Mouse (Mus musculus) limb, embryonic 14.5 days (tissue): Measurements from ENCODE around the gene Robo1. TPM values are rescaled to one million over a fixed set of nuclear protein-coding genes. Genes with fewer than 3 reads are reported as not detected.

Source experiments
- ATAC-seq: fragments of 200-750 bp; cut with Nextera tagmentation; 2 replicates; pipeline ENCODE4 v1.8.0; 2017; ENCODE audit warnings: low read depth, moderate number of reproducible peaks, moderate TSS enrichment; ENCODE audit not compliant: low FRiP score
- DNase-seq: peaks from one replicate; pipeline ENCODE4 v3.0.0-alpha.2; 2015; ENCODE audit warnings: low spot score
- H3K27ac ChIP-seq: fragments of 300-500 bp; sonication (generic); replicated peaks from 2 replicates; pipeline ENCODE4 v1.5.1; 2014; ENCODE audit warnings: low read depth, mild to moderate bottlenecking, low read length, moderate library complexity, mixed read lengths
- H3K27me3 ChIP-seq: fragments of 300-500 bp; sonication (generic); 2 replicates; pipeline ENCODE4 v1.6.1; 2014; ENCODE audit warnings: low read length, mixed read lengths; ENCODE audit not compliant: control insufficient read depth, insufficient read depth
- H3K36me3 ChIP-seq: fragments of 300-500 bp; sonication (generic); 2 replicates; pipeline ENCODE4 v1.6.1; 2014; ENCODE audit warnings: mild to moderate bottlenecking, low read length, moderate library complexity, mixed read lengths; ENCODE audit not compliant: control insufficient read depth, insufficient read depth
- H3K4me1 ChIP-seq: fragments of 300-500 bp; sonication (generic); 2 replicates; pipeline ENCODE4 v1.6.1; 2014; ENCODE audit warnings: antibody characterized with exemption, low read length, mixed read lengths; ENCODE audit not compliant: control insufficient read depth, insufficient read depth
- H3K4me2 ChIP-seq: fragments of 300-500 bp; sonication (generic); replicated peaks from 2 replicates; pipeline ENCODE4 v1.6.1; 2014; ENCODE audit warnings: low read depth, mild to moderate bottlenecking, low read length, moderate library complexity; ENCODE audit not compliant: severe bottlenecking
- H3K4me3 ChIP-seq: fragments of 300-500 bp; sonication (generic); replicated peaks from 2 replicates; pipeline ENCODE4 v1.5.1; 2014; ENCODE audit warnings: low read length
- H3K9ac ChIP-seq: fragments of 300-500 bp; sonication (generic); 2 replicates; pipeline ENCODE4 v1.6.1; 2014; ENCODE audit warnings: mild to moderate bottlenecking, low read depth, low read length, moderate library complexity; ENCODE audit not compliant: severe bottlenecking
- H3K9me3 ChIP-seq: fragments of 300-500 bp; sonication (generic); 2 replicates; pipeline ENCODE4 v1.6.1; 2016; ENCODE audit warnings: low read length; ENCODE audit not compliant: control insufficient read depth
- POLR2A ChIP-seq: fragments of 200-500 bp; IDR thresholded peaks from 2 replicates; pipeline ENCODE4 v1.8.0; 2012; ENCODE audit warnings: inconsistent platforms, mild to moderate bottlenecking, moderate library complexity, borderline replicate concordance; ENCODE audit not compliant: insufficient read depth, insufficient read length; ENCODE audit errors: extremely low read depth
- WGBS: fragments of 180-500 bp; shearing (Covaris S2); extraction: QIAGEN DNeasy Blood & Tissue Kit; methylation state at CpG from one replicate; pipeline ENCODE4 v1.1.7; 2014; 5-methylcytosine and 5-hydroxymethylcytosine counted together
- polyA plus RNA-seq, 2 experiments: library from polyadenylated mRNA; depleted of rRNA in 1 of 2; stranded (reverse) in 1 of 2; unstranded in 1 of 2; fragments of >200 nt; fragmentation: Nextera tagmentation in 1 of 2; extraction: Ambion mirVana in 1 of 2; gene quantifications; 2 replicates each; pipeline versions ENCODE4 v1.2.1 to v1.2.3; 2012 to 2014

Gene Robo1
- polyA plus RNA-seq, 2 experiments, result 41.2 to 44.9 TPM

- H3K4me1 ChIP-seq, result peaks cover 11% of the 10 kb centered on the region
- 47% methylated on average over 7 of the region's 7 CpGs for WGBS
- no peak for DNase-seq
- no peak for ATAC-seq
- H3K9ac ChIP-seq, result no peak overlapping the region
- H3K4me2 ChIP-seq, result no peak overlapping the region
- H3K27me3 ChIP-seq, result no peaks in the 10 kb centered on the region
- no peak overlapping the region for H3K27ac ChIP-seq
- no peak for TF ChIP-seq POLR2A
- H3K9me3 ChIP-seq, result no peaks in the 10 kb centered on the region
- H3K36me3 ChIP-seq, result no peaks in the 10 kb centered on the region
- H3K4me3 ChIP-seq, result no peak overlapping the region
These were observed 464.9 kb downstream of the Robo1 start for GRCm38 (mm10) chr16:72773034-72773433.

- no peak for TF ChIP-seq POLR2A
- Histone ChIP-seq H3K4me1 (no peaks in the 10 kb centered on the region; the same call in 1 of the 2 replicates), H3K27me3 (no peaks in the 10 kb centered on the region), H3K9me3 (no peaks in the 10 kb centered on the region), H3K9ac (no peak overlapping the region), H3K36me3 (no peaks in the 10 kb centered on the region), H3K4me2 (no peak overlapping the region), H3K27ac (no peak overlapping the region), H3K4me3 (no peak overlapping the region)
- 36% methylated on average over 9 of the region's 9 CpGs for WGBS
- ATAC-seq (no peak), DNase-seq (no peak)
These were observed 470.4 kb downstream of the Robo1 start for GRCm38 (mm10) chr16:72778520-72778919.

GRCm38 (mm10) chr16:72782171-72782570 lies 474.1 kb downstream of the Robo1 start:
- Histone ChIP-seq H3K9ac (no peak overlapping the region), H3K27me3 (no peaks in the 10 kb centered on the region), H3K4me3 (no peak overlapping the region), H3K36me3 (no peaks in the 10 kb centered on the region), H3K4me2 (no peak overlapping the region), H3K4me1 (no peaks in the 10 kb centered on the region), H3K9me3 (no peaks in the 10 kb centered on the region), H3K27ac (no peak overlapping the region)
- DNase-seq (no peak), ATAC-seq (no peak)
- 88% methylated on average over 6 of the region's 6 CpGs for WGBS
- no peak for TF ChIP-seq POLR2A

GRCm38 (mm10) chr16:72786079-72786478 lies 478.0 kb downstream of the Robo1 start:
- ATAC-seq, result no peak
- Histone ChIP-seq H3K9me3 (no peaks in the 10 kb centered on the region), H3K27me3 (no peaks in the 10 kb centered on the region), H3K27ac (no peak overlapping the region), H3K9ac (no peak overlapping the region), H3K4me1 (no peaks in the 10 kb centered on the region), H3K4me2 (no peak overlapping the region), H3K4me3 (no peak overlapping the region), H3K36me3 (no peaks in the 10 kb centered on the region)
- WGBS, result 91% methylated on average over 6 of the region's 6 CpGs
- DNase-seq, result no peak
- TF ChIP-seq POLR2A, result no peak

- 80% methylated on average over 5 of the region's 5 CpGs for WGBS
These were observed 478.5 kb downstream of the Robo1 start for GRCm38 (mm10) chr16:72786636-72787035.

GRCm38 (mm10) chr16:72788017-72788416 lies 479.9 kb downstream of the Robo1 start:
- ATAC-seq (no peak), DNase-seq (no peak)
- Histone ChIP-seq H3K9me3 (no peaks in the 10 kb centered on the region), H3K4me3 (no peak overlapping the region), H3K4me2 (no peak overlapping the region), H3K9ac (no peak overlapping the region), H3K27me3 (no peaks in the 10 kb centered on the region), H3K36me3 (no peaks in the 10 kb centered on the region), H3K4me1 (no peaks in the 10 kb centered on the region), H3K27ac (no peak overlapping the region)
- WGBS, result 83% methylated on average over 7 of the region's 7 CpGs
- no peak for TF ChIP-seq POLR2A

More at GRCm38 (mm10) chr16:72786636-72787035, 478.5 kb downstream of the Robo1 start:
- H3K4me1 ChIP-seq, result no peaks in the 10 kb centered on the region
- TF ChIP-seq POLR2A, result no peak
- DNase-seq (no peak), ATAC-seq (no peak)
- H3K9ac ChIP-seq, result no peak overlapping the region
- no peaks in the 10 kb centered on the region for H3K9me3 ChIP-seq
- no peak overlapping the region for H3K27ac ChIP-seq
- no peaks in the 10 kb centered on the region for H3K27me3 ChIP-seq
- H3K4me3 ChIP-seq, result no peak overlapping the region
- no peak overlapping the region for H3K4me2 ChIP-seq
- no peaks in the 10 kb centered on the region for H3K36me3 ChIP-seq
